Mouse (Mus musculus): ENCODE results near the gene Olfr1442. TPM values are rescaled to one million over a fixed set of nuclear protein-coding genes. Genes with fewer than 3 reads are reported as not detected.

Gene Olfr1442
- polyA plus RNA-seq (2014; fragmentation: Illumina TruSeq; extraction: RNeasy Lipid Tissue Mini Kit (QIAGEN cat#74804); ENCODE audit: low read depth, low replicate concordance) = not detected

DNA sequence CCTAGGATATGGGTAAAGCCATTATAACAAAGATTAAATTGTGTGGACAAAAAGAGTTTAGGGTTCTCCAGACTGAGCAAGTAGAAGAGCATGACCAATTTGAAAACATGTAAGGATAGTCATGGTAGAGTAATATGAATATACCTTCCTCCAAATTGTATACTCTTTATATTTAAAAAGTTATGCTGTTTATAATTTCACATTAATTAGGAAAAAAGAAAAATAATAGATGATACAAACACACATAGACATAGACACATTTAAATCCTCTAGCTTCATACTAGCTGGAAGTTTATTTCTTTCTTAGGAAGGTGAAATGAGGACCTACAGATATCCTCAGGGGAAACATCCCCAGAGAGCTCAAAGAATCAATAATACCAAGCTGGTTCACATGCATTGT is at the start of gene Olfr1442:
Gene Olfr1442, plus strand, starts transcription at position 301 of the 400 bp plus-strand sequence.

DNA sequence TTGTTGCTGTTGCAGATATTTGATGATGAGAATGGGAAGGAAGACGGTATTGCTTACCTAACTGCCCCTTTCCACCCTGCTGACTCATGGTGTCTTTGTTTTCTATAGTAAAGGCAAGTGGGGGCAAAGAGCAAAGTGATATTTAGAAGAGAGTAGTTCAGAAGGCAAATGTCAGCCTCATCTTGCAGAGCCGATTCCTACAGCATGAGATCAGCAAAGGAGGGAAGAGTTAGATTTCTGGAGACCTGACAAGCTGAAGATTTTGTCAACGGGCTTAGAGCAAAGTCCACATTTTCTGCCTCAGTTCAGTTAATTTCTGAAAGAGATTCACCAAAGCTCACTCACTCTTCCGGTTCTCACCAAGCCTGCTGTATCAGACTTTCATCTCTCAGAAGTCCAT is 37.1 kb upstream of the Olfr1442 start, which contains the start of gene Glyat:
Gene Glyat, plus strand, starts transcription at position 133 of the 400 bp plus-strand sequence.

DNA sequence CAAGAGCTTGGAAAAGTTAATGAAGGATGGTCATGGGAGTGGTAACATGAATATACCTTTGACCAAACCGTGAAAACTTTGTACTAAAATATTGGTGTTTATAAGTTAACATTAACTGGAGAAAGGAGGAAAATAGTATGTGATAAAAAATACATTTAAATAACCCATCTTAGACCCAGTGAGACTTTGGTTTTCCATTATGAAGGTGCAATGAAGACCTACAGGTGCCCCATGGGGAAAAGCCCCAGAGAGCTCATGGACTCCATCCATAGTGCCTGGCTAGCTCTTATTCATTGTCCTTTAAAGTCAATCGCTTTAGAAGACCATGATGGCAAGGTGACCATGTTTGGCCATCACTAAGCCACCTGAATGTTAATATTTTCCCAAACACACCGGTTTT is 7.6 kb downstream of the Olfr1442 start, which contains the start of gene Olfr1443:
Gene Olfr1443, plus strand, starts transcription at position 301 of the 400 bp plus-strand sequence.

DNA sequence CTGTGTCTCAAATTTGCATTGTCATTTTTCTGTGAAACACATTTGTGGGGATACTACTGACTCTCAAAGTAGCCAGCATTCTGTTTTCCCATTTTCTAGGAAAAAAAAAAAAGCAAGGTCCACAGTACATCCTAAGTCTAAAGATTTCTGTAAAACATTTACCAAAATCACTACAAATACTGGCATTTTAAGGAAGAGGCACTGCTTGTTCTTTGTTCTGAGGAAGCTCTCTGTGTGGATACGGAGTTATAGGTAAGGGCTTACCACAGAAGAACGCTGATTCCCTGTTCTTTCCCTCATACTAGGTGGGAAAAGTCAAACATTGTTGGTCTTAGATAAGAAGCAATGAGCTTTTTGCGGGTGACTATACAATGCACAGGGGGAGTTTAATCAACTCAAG is 25.4 kb downstream of the Olfr1442 start, which contains the start of gene Keg1:
Gene Keg1, plus strand, starts transcription at position 197 of the 400 bp plus-strand sequence.

Other genes starting within 250 kb of the Olfr1442 start
- not detected for gene Pfpl, start 242.5 kb upstream of the Olfr1442 start, polyA plus RNA-seq (2014; fragmentation: Illumina TruSeq; extraction: RNeasy Lipid Tissue Mini Kit (QIAGEN cat#74804); ENCODE audit: low read depth, low replicate concordance)
- gene Mpeg1, start 209.7 kb upstream of the Olfr1442 start, polyA plus RNA-seq (2014; fragmentation: Illumina TruSeq; extraction: RNeasy Lipid Tissue Mini Kit (QIAGEN cat#74804); ENCODE audit: low read depth, low replicate concordance) = 42.2 TPM
- 12.0 TPM for gene Dtx4, start 169.0 kb upstream of the Olfr1442 start, polyA plus RNA-seq (2014; fragmentation: Illumina TruSeq; extraction: RNeasy Lipid Tissue Mini Kit (QIAGEN cat#74804); ENCODE audit: low read depth, low replicate concordance)
- 41.9 TPM for gene Fam111a, start 124.7 kb upstream of the Olfr1442 start, polyA plus RNA-seq (2014; fragmentation: Illumina TruSeq; extraction: RNeasy Lipid Tissue Mini Kit (QIAGEN cat#74804); ENCODE audit: low read depth, low replicate concordance)
- gene Gm4952, start 70.5 kb upstream of the Olfr1442 start, polyA plus RNA-seq (2014; fragmentation: Illumina TruSeq; extraction: RNeasy Lipid Tissue Mini Kit (QIAGEN cat#74804); ENCODE audit: low read depth, low replicate concordance) = 0.85 TPM
- not detected for gene Glyat, start 37.1 kb upstream of the Olfr1442 start, polyA plus RNA-seq (2014; fragmentation: Illumina TruSeq; extraction: RNeasy Lipid Tissue Mini Kit (QIAGEN cat#74804); ENCODE audit: low read depth, low replicate concordance)
- not detected for gene Olfr1443, start 7.7 kb downstream of the Olfr1442 start, polyA plus RNA-seq (2014; fragmentation: Illumina TruSeq; extraction: RNeasy Lipid Tissue Mini Kit (QIAGEN cat#74804); ENCODE audit: low read depth, low replicate concordance)
- gene Keg1, start 25.3 kb downstream of the Olfr1442 start, polyA plus RNA-seq (2014; fragmentation: Illumina TruSeq; extraction: RNeasy Lipid Tissue Mini Kit (QIAGEN cat#74804); ENCODE audit: low read depth, low replicate concordance) = not detected
- 2.2 TPM for gene Cntf, start 95.2 kb downstream of the Olfr1442 start, polyA plus RNA-seq (2014; fragmentation: Illumina TruSeq; extraction: RNeasy Lipid Tissue Mini Kit (QIAGEN cat#74804); ENCODE audit: low read depth, low replicate concordance)
- gene Zfp91, start 125.7 kb downstream of the Olfr1442 start, polyA plus RNA-seq (2014; fragmentation: Illumina TruSeq; extraction: RNeasy Lipid Tissue Mini Kit (QIAGEN cat#74804); ENCODE audit: low read depth, low replicate concordance) = 205 TPM
- gene Lpxn, start 125.8 kb downstream of the Olfr1442 start, polyA plus RNA-seq (2014; fragmentation: Illumina TruSeq; extraction: RNeasy Lipid Tissue Mini Kit (QIAGEN cat#74804); ENCODE audit: low read depth, low replicate concordance) = 4.7 TPM
- gene Gm5244, start 176.2 kb downstream of the Olfr1442 start, polyA plus RNA-seq (2014; fragmentation: Illumina TruSeq; extraction: RNeasy Lipid Tissue Mini Kit (QIAGEN cat#74804); ENCODE audit: low read depth, low replicate concordance) = not detected
- not detected for gene Olfr1444, start 186.8 kb downstream of the Olfr1442 start, polyA plus RNA-seq (2014; fragmentation: Illumina TruSeq; extraction: RNeasy Lipid Tissue Mini Kit (QIAGEN cat#74804); ENCODE audit: low read depth, low replicate concordance)
- gene Olfr1445, start 213.4 kb downstream of the Olfr1442 start, polyA plus RNA-seq (2014; fragmentation: Illumina TruSeq; extraction: RNeasy Lipid Tissue Mini Kit (QIAGEN cat#74804); ENCODE audit: low read depth, low replicate concordance) = not detected
- gene Olfr1446, start 223.1 kb downstream of the Olfr1442 start, polyA plus RNA-seq (2014; fragmentation: Illumina TruSeq; extraction: RNeasy Lipid Tissue Mini Kit (QIAGEN cat#74804); ENCODE audit: low read depth, low replicate concordance) = not detected
- gene Olfr1447, start 233.3 kb downstream of the Olfr1442 start, polyA plus RNA-seq (2014; fragmentation: Illumina TruSeq; extraction: RNeasy Lipid Tissue Mini Kit (QIAGEN cat#74804); ENCODE audit: low read depth, low replicate concordance) = not detected

Measured in sigmoid colon, adult 10 weeks (tissue).